Mouse (Mus musculus): ENCODE data around the gene Snupn. TPM values are rescaled to one million over a fixed set of nuclear protein-coding genes. Genes with fewer than 3 reads are reported as not detected.

Snupn gene
- polyA plus RNA-seq, 1 experiment, result 12.8 TPM

- Histone ChIP-seq H3ac (ENCODE audit: control insufficient read depth, insufficient read length) (no peak overlapping the region), H3K27me3 (ENCODE audit: control insufficient read depth, insufficient read depth, insufficient read length) (no peaks in the 10 kb centered on the region), H3K4me2 (ENCODE audit: low read depth) (no peak overlapping the region), H3K36me3 (ENCODE audit: control insufficient read depth, insufficient read depth) (peaks cover 14% of the 10 kb centered on the region), H3K79me2 (ENCODE audit: control insufficient read depth, insufficient read depth) (no peaks in the 10 kb centered on the region), H3K4me3 (no peak overlapping the region)
- TF ChIP-seq SRF (IDR thresholded peaks at IDR 0.05; ENCODE audit: control insufficient read depth, insufficient read length, low read depth) (no peak), MYOD1 (IDR thresholded peaks at IDR 0.05; ENCODE audit: control insufficient read depth in 1 of 3, insufficient read length in 2 of 3, low read depth in 2 of 3) (no peak), TCF12 (IDR thresholded peaks at IDR 0.05; ENCODE audit: insufficient read depth, poor library complexity, severe bottlenecking) (no peak), REST (IDR thresholded peaks at IDR 0.05; ENCODE audit: insufficient read depth, insufficient read length) (no peak), CEBPB (IDR thresholded peaks at IDR 0.05; ENCODE audit: insufficient read depth, poor library complexity, severe bottlenecking) (no peak), TCF3 (IDR thresholded peaks at IDR 0.05; ENCODE audit: insufficient read length, low read depth) (no peak)
These were observed 8.0 kb downstream of the Snupn start for GRCm38 (mm10) chr9:56958689-56959088.

GRCm38 (mm10) chr9:56961591-56961990 lies 10.9 kb downstream of the Snupn start:
- Histone ChIP-seq H3K79me2 (ENCODE audit: control insufficient read depth, insufficient read depth) (no peaks in the 10 kb centered on the region), H3ac (ENCODE audit: control insufficient read depth, insufficient read length) (no peak overlapping the region), H3K27me3 (ENCODE audit: control insufficient read depth, insufficient read depth, insufficient read length) (no peaks in the 10 kb centered on the region), H3K36me3 (ENCODE audit: control insufficient read depth, insufficient read depth) (peaks cover 25% of the 10 kb centered on the region), H3K4me3 (no peak overlapping the region), H3K4me2 (ENCODE audit: low read depth) (no peak overlapping the region)
- no peak for TF ChIP-seq USF1 (IDR thresholded peaks at IDR 0.05; ENCODE audit: low read depth)
- no peak for TF ChIP-seq TCF3 (IDR thresholded peaks at IDR 0.05; ENCODE audit: insufficient read length, low read depth)
- TF ChIP-seq MYOG (IDR thresholded peaks at IDR 0.05; ENCODE audit: control insufficient read depth in 1 of 3, insufficient read depth in 1 of 3, insufficient read length in 2 of 3, low read depth in 2 of 3), result no peak

GRCm38 (mm10) chr9:56970158-56970557 lies 19.5 kb downstream of the Snupn start:
- H3K36me3 ChIP-seq (ENCODE audit: control insufficient read depth, insufficient read depth), result peaks cover 7% of the 10 kb centered on the region
- TF ChIP-seq MYOG (IDR thresholded peaks at IDR 0.05; ENCODE audit: control insufficient read depth in 1 of 3, insufficient read depth in 1 of 3, insufficient read length in 2 of 3, low read depth in 2 of 3), result no peak
- no peak for TF ChIP-seq POLR2AphosphoS2 (IDR thresholded peaks at IDR 0.05; ENCODE audit: insufficient read length, low read depth)
- no peak for TF ChIP-seq USF1 (IDR thresholded peaks at IDR 0.05; ENCODE audit: low read depth)
- no peak overlapping the region for H3K4me3 ChIP-seq
- H3ac ChIP-seq (ENCODE audit: control insufficient read depth, insufficient read length), result no peak overlapping the region
- no peaks in the 10 kb centered on the region for H3K27me3 ChIP-seq (ENCODE audit: control insufficient read depth, insufficient read depth, insufficient read length)
- H3K79me2 ChIP-seq (ENCODE audit: control insufficient read depth, insufficient read depth), result no peaks in the 10 kb centered on the region
- no peak overlapping the region for H3K4me2 ChIP-seq (ENCODE audit: low read depth)

DNA sequence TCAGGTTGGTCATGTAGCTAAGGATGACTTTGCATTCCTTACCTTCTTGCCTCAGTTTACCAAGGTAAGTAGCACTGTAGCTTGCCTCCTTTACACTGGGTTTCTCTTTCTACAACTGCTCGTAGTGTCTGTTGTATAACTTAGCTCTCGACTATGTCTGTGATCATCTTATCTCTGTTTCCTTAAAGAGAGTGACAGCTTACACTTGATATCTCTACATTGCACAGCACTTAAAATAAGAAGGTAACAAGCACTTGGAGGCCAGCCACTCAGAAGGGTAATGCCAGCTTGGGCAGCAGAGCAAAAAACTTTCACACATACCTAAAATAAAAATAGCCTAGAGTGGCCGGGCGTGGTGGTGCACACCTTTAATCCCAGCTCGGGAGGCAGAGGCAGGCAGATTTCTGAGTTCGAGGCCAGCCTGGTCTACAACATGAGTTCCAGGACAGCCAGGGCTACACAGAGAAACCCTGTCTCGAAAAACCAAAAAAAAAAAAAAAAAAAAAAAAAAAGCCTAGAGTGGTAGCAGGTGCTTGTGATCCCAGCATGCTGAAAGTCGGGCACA lies 23.4 kb downstream of the Snupn start:
- no peaks in the 10 kb centered on the region for H3K27me3 ChIP-seq (ENCODE audit: control insufficient read depth, insufficient read depth, insufficient read length)
- TF ChIP-seq POLR2A (IDR thresholded peaks at IDR 0.05; ENCODE audit: insufficient read length, low read depth) (no peak), E2F4 (IDR thresholded peaks at IDR 0.05; ENCODE audit: insufficient read depth) (no peak), MAX (IDR thresholded peaks at IDR 0.05; ENCODE audit: low read depth) (no peak)
- H3K4me2 ChIP-seq (ENCODE audit: low read depth), result no peak overlapping the region
- peaks cover 11% of the 10 kb centered on the region for H3K36me3 ChIP-seq (ENCODE audit: control insufficient read depth, insufficient read depth)
- H3K4me3 ChIP-seq, result no peak overlapping the region
- no peak overlapping the region for H3ac ChIP-seq (ENCODE audit: control insufficient read depth, insufficient read length)
- no peaks in the 10 kb centered on the region for H3K79me2 ChIP-seq (ENCODE audit: control insufficient read depth, insufficient read depth)

DNA sequence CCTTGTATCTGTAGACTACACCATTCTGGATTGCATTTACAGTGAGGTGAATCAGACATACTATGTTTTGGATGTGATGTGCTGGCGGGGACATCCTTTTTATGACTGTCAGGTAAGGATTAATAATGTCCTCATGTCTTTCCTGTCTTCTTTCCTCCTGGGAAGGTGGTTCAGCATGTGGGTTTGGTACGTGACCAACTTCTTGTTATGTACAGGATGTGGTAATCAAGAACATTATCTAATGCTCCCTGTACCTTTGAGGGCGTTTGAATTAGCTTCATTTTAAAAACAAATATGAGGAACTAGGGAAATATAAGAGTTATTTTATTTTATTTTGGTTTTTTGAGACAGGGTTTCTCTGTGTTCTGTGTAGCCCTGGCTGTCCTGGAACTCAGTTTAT lies 24.5 kb downstream of the Snupn start:
- TF ChIP-seq MYOD1 (IDR thresholded peaks at IDR 0.05; ENCODE audit: control insufficient read depth in 1 of 3, insufficient read length in 2 of 3, low read depth in 2 of 3) (no peak), CEBPB (IDR thresholded peaks at IDR 0.05; ENCODE audit: insufficient read depth, poor library complexity, severe bottlenecking) (no peak), SRF (IDR thresholded peaks at IDR 0.05; ENCODE audit: control insufficient read depth, insufficient read length, low read depth) (no peak), REST (IDR thresholded peaks at IDR 0.05; ENCODE audit: insufficient read depth, insufficient read length) (no peak), MAX (IDR thresholded peaks at IDR 0.05; ENCODE audit: low read depth) (no peak), TCF3 (IDR thresholded peaks at IDR 0.05; ENCODE audit: insufficient read length, low read depth) (no peak), POLR2AphosphoS2 (IDR thresholded peaks at IDR 0.05; ENCODE audit: insufficient read length, low read depth) (no peak), MYOG (IDR thresholded peaks at IDR 0.05; ENCODE audit: control insufficient read depth in 1 of 3, insufficient read depth in 1 of 3, insufficient read length in 2 of 3, low read depth in 2 of 3) (no peak), E2F4 (IDR thresholded peaks at IDR 0.05; ENCODE audit: insufficient read depth) (no peak), POLR2A (IDR thresholded peaks at IDR 0.05; ENCODE audit: insufficient read length, low read depth) (no peak), USF1 (IDR thresholded peaks at IDR 0.05; ENCODE audit: low read depth) (no peak), TCF12 (IDR thresholded peaks at IDR 0.05; ENCODE audit: insufficient read depth, poor library complexity, severe bottlenecking) (no peak)
- no peak overlapping the region for H3ac ChIP-seq (ENCODE audit: control insufficient read depth, insufficient read length)
- H3K4me2 ChIP-seq (ENCODE audit: low read depth), result no peak overlapping the region
- no peaks in the 10 kb centered on the region for H3K27me3 ChIP-seq (ENCODE audit: control insufficient read depth, insufficient read depth, insufficient read length)
- H3K4me3 ChIP-seq, result no peak overlapping the region
- H3K36me3 ChIP-seq (ENCODE audit: control insufficient read depth, insufficient read depth), result peaks cover 8% of the 10 kb centered on the region
- H3K79me2 ChIP-seq (ENCODE audit: control insufficient read depth, insufficient read depth), result no peaks in the 10 kb centered on the region

GRCm38 (mm10) chr9:56980186-56980585 lies 29.5 kb downstream of the Snupn start:
- Histone ChIP-seq H3K36me3 (ENCODE audit: control insufficient read depth, insufficient read depth) (peaks cover 4% of the 10 kb centered on the region), H3ac (ENCODE audit: control insufficient read depth, insufficient read length) (no peak overlapping the region), H3K4me2 (ENCODE audit: low read depth) (no peak overlapping the region), H3K27me3 (ENCODE audit: control insufficient read depth, insufficient read depth, insufficient read length) (no peaks in the 10 kb centered on the region), H3K4me3 (no peak overlapping the region), H3K79me2 (ENCODE audit: control insufficient read depth, insufficient read depth) (no peaks in the 10 kb centered on the region)
- TF ChIP-seq REST (IDR thresholded peaks at IDR 0.05; ENCODE audit: insufficient read depth, insufficient read length) (no peak), POLR2AphosphoS2 (IDR thresholded peaks at IDR 0.05; ENCODE audit: insufficient read length, low read depth) (no peak), SRF (IDR thresholded peaks at IDR 0.05; ENCODE audit: control insufficient read depth, insufficient read length, low read depth) (no peak), CEBPB (IDR thresholded peaks at IDR 0.05; ENCODE audit: insufficient read depth, poor library complexity, severe bottlenecking) (no peak), TCF12 (IDR thresholded peaks at IDR 0.05; ENCODE audit: insufficient read depth, poor library complexity, severe bottlenecking) (no peak), POLR2A (IDR thresholded peaks at IDR 0.05; ENCODE audit: insufficient read length, low read depth) (no peak), MYOD1 (IDR thresholded peaks at IDR 0.05; ENCODE audit: control insufficient read depth in 1 of 3, insufficient read length in 2 of 3, low read depth in 2 of 3) (no peak), MAX (IDR thresholded peaks at IDR 0.05; ENCODE audit: low read depth) (no peak), USF1 (IDR thresholded peaks at IDR 0.05; ENCODE audit: low read depth) (no peak), TCF3 (IDR thresholded peaks at IDR 0.05; ENCODE audit: insufficient read length, low read depth) (no peak), E2F4 (IDR thresholded peaks at IDR 0.05; ENCODE audit: insufficient read depth) (no peak)
